ENCODE assay signal across 8 mouse cellular contexts in the genomic region with DNA sequence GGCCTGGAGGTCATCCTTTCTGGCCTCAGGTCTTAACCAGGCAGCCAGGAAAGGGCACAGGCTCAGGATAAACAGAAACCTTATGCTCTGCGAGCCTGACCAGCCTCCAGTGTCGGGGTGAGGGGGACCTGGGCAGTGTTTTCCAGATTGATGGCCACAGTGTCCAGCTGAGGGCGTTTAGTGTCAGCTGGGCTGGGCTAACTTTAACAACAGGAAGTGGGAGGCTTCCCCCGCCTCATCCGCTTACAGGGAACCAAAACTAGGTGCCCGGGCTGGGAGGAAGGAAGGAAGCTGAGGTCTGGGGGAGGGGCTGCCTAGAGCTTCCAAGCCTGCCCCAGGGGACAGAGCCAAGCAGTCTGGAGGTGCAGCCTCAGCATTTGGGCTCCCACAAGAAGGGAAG. TPM values are rescaled to one million over a fixed set of nuclear protein-coding genes. Genes with fewer than 3 reads are reported as not detected.
DNase-seq lines count a peak whose midpoint lies in the region; ATAC-seq lines count a peak whose summit lies in the region.

No protein-coding gene starts in this region.

- peak overlapping the region; percentile 32 for H3K9ac ChIP-seq in intestine, embryonic 15.5 days
- peak overlapping the region; percentile 98 for H3K9ac ChIP-seq in limb, embryonic 12.5 days (replicated peaks)
- peak overlapping the region; percentile 37; the same call in 1 of the 2 replicates for H3K9ac ChIP-seq in midbrain, embryonic 12.5 days (replicated peaks)

- DNase-seq in cerebellum, adult 11-12 months, result peak; percentile 49
- DNase-seq in cerebellum, postnatal 36 days, result no peak
- peak; percentile 100 for DNase-seq in heart, adult 11 months
- DNase-seq in spleen, postnatal 10 days (ENCODE audit: low spot score in 2 of 2), result peak; percentile 46 to 77

- H3K36me3 ChIP-seq in intestine, embryonic 15.5 days, result peaks cover 9% of the 10 kb centered on the region; the same call in 1 of the 2 replicates
- peaks cover 59% of the 10 kb centered on the region for H3K36me3 ChIP-seq in limb, embryonic 12.5 days
- peaks cover 38% of the 10 kb centered on the region for H3K36me3 ChIP-seq in midbrain, embryonic 12.5 days

- WGBS in intestine, embryonic 15.5 days, result 23% methylated on average over 6 of the region's 6 CpGs
- 6% methylated on average over 6 of the region's 6 CpGs for whole genome bisulfite sequencing in limb, embryonic 12.5 days
- WGBS in midbrain, embryonic 12.5 days, result 41% methylated on average over 6 of the region's 6 CpGs

- H3K27me3 ChIP-seq in intestine, embryonic 15.5 days (replicated peaks), result no peaks in the 10 kb centered on the region
- H3K27me3 ChIP-seq in limb, embryonic 12.5 days, result no peaks in the 10 kb centered on the region
- 0 out of 2 replicates have a peak, but pooled peaks cover under 1% of the 10 kb centered on the region for H3K27me3 ChIP-seq in midbrain, embryonic 12.5 days

- ATAC-seq in common myeloid progenitor, adult 5-6 weeks (replicated peaks; ENCODE audit: low read depth, poor library complexity, severe bottlenecking), result peak; percentile 51
- ATAC-seq in intestine, embryonic 15.5 days, result no peak
- ATAC-seq in limb, embryonic 12.5 days (ENCODE audit: insufficient number of reproducible peaks, insufficient read depth, low FRiP score, low TSS enrichment, low read depth), result no peak
- ATAC-seq in midbrain, embryonic 12.5 days (ENCODE audit: low FRiP score, low read depth), result no peak

- H3K9me3 ChIP-seq in intestine, embryonic 15.5 days, result no peaks in the 10 kb centered on the region
- H3K9me3 ChIP-seq in limb, embryonic 12.5 days, result no peaks in the 10 kb centered on the region
- H3K9me3 ChIP-seq in midbrain, embryonic 12.5 days, result no peaks in the 10 kb centered on the region

- H3K4me3 ChIP-seq in intestine, embryonic 15.5 days (replicated peaks), result 0 out of 2 replicates have a peak overlapping the region, but pooled peaks have one; percentile 7
- peak overlapping the region; percentile 99 for H3K4me3 ChIP-seq in limb, embryonic 12.5 days (replicated peaks)
- 0 out of 2 replicates have a peak overlapping the region, but pooled peaks have one; percentile 10 for H3K4me3 ChIP-seq in midbrain, embryonic 12.5 days

- H3K4me2 ChIP-seq in intestine, embryonic 15.5 days (replicated peaks), result peak overlapping the region; percentile 97
- peak overlapping the region; percentile 96 for H3K4me2 ChIP-seq in limb, embryonic 12.5 days
- H3K4me2 ChIP-seq in midbrain, embryonic 12.5 days (replicated peaks), result peak overlapping the region; percentile 89

- peaks cover 33% of the 10 kb centered on the region for H3K4me1 ChIP-seq in intestine, embryonic 15.5 days (replicated peaks)
- H3K4me1 ChIP-seq in limb, embryonic 12.5 days (replicated peaks), result peaks cover 45% of the 10 kb centered on the region
- H3K4me1 ChIP-seq in midbrain, embryonic 12.5 days, result peaks cover 41% of the 10 kb centered on the region

- peak overlapping the region; percentile 44; the same call in 1 of the 2 replicates for H3K27ac ChIP-seq in intestine, embryonic 15.5 days
- H3K27ac ChIP-seq in limb, embryonic 12.5 days, result peak overlapping the region; percentile 99
- no peak overlapping the region for H3K27ac ChIP-seq in midbrain, embryonic 12.5 days (replicated peaks)

RNA-seq across cellular contexts. Expression of a gene that starts 3.3 kb away (rescaled TPM):
- total RNA-seq in common myeloid progenitor, adult 5-6 weeks (2017), result 10.1 and 23.6 TPM in 2 replicates
- polyA plus RNA-seq in intestine, embryonic 15.5 days (2015; fragmentation: Nextera tagmentation; extraction: Ambion mirVana), result 10.0 and 10.3 TPM in 2 replicates
- polyA plus RNA-seq in limb, embryonic 12.5 days (2016; fragmentation: Nextera tagmentation; extraction: Ambion mirVana), result 53.7 and 58.9 TPM in 2 replicates
- 14.5 and 14.9 TPM in 2 replicates for polyA plus RNA-seq in midbrain, embryonic 12.5 days (2016; fragmentation: Nextera tagmentation; extraction: Ambion mirVana)

RNA-seq across cellular contexts. Expression of a gene that starts 57.5 kb away (rescaled TPM):
- 1,609 and 1,977 TPM in 2 replicates for total RNA-seq in common myeloid progenitor, adult 5-6 weeks (2017)
- polyA plus RNA-seq in intestine, embryonic 15.5 days (2015; fragmentation: Nextera tagmentation; extraction: Ambion mirVana), result 981 and 1,002 TPM in 2 replicates
- 938 and 976 TPM in 2 replicates for polyA plus RNA-seq in limb, embryonic 12.5 days (2016; fragmentation: Nextera tagmentation; extraction: Ambion mirVana)
- 716 and 732 TPM in 2 replicates for polyA plus RNA-seq in midbrain, embryonic 12.5 days (2016; fragmentation: Nextera tagmentation; extraction: Ambion mirVana)

Comparison
In these comparisons a context has a peak if more than half of its experiments do, and no peak if none do; other contexts are left out.
1. DNase-seq: peak in cerebellum, adult 11-12 months (single experiment), heart, adult 11 months (single experiment) and spleen, postnatal 10 days (2 of 2); none in cerebellum, postnatal 36 days (0 of 2).
2. H3K4me3 ChIP-seq: peak in every context shown above with its lines; median percentile 99 in limb, embryonic 12.5 days; 10 in midbrain, embryonic 12.5 days; 7 in intestine, embryonic 15.5 days.
3. H3K9ac ChIP-seq: peak in every context shown above with its lines; median percentile 98 in limb, embryonic 12.5 days; 37 in midbrain, embryonic 12.5 days; 32 in intestine, embryonic 15.5 days.
4. Peak in every context shown above with its lines, with median percentiles within 50 percentile points of each other: H3K4me2 ChIP-seq.